Mouse (Mus musculus) forebrain, postnatal 0 days (tissue): ENCODE measurements around the gene Sim1. TPM values are rescaled to one million over a fixed set of nuclear protein-coding genes. Genes with fewer than 3 reads are reported as not detected.
A peak's percentile ranks its signal among the peaks of the same experiment; 100 is the strongest.

Experiments used
- ATAC-seq: fragments of 200-750 bp; cut with Nextera tagmentation; 2 replicates; pipeline ENCODE4 v1.8.0; 2017; ENCODE audit warnings: mild to moderate bottlenecking, moderate library complexity
- DNase-seq: peaks from one replicate; pipeline ENCODE4 v3.0.0-alpha.2; 2015
- H3K27ac ChIP-seq: fragments of 300-500 bp; sonication (generic); 2 replicates; pipeline ENCODE4 v1.5.1; 2014; ENCODE audit warnings: low read depth, mild to moderate bottlenecking, antibody characterized with exemption, low read length, moderate library complexity, mixed read lengths
- H3K27me3 ChIP-seq: fragments of 300-500 bp; sonication (generic); 2 replicates; pipeline ENCODE4 v1.6.1; 2014; ENCODE audit warnings: mild to moderate bottlenecking, low read length, mixed read lengths; ENCODE audit not compliant: insufficient read depth
- H3K36me3 ChIP-seq: fragments of 300-500 bp; sonication (generic); 2 replicates; pipeline ENCODE4 v1.6.1; 2014; ENCODE audit warnings: mild to moderate bottlenecking, moderate library complexity; ENCODE audit not compliant: insufficient read depth
- H3K4me1 ChIP-seq: fragments of 300-500 bp; sonication (generic); 2 replicates; pipeline ENCODE4 v1.6.1; 2014; ENCODE audit warnings: antibody characterized with exemption; ENCODE audit not compliant: insufficient read depth
- H3K4me2 ChIP-seq: fragments of 300-500 bp; sonication (generic); 2 replicates; pipeline ENCODE4 v1.6.1; 2014; ENCODE audit warnings: low read depth, mild to moderate bottlenecking, moderate library complexity
- H3K4me3 ChIP-seq: fragments of 300-500 bp; sonication (generic); 2 replicates; pipeline ENCODE4 v1.5.1; 2014; ENCODE audit warnings: low read depth, low read length, mixed read lengths
- H3K9ac ChIP-seq: fragments of 300-500 bp; sonication (generic); 2 replicates; pipeline ENCODE4 v1.6.1; 2014; ENCODE audit warnings: mild to moderate bottlenecking
- H3K9me3 ChIP-seq: fragments of 300-500 bp; sonication (generic); 2 replicates; pipeline ENCODE4 v1.6.1; 2016; ENCODE audit warnings: low read length
- CTCF ChIP-seq: sonication (generic); IDR thresholded peaks from 2 replicates; pipeline ENCODE4 v1.5.1; 2016; ENCODE audit warnings: antibody characterized with exemption, control low read depth, low read depth
- WGBS: fragments of 180-500 bp; shearing (Covaris S2); extraction: QIAGEN DNeasy Blood & Tissue Kit; methylation state at CpG from one replicate; pipeline ENCODE4 v1.1.7; 2014; 5-methylcytosine and 5-hydroxymethylcytosine counted together
- polyA plus RNA-seq: library from polyadenylated mRNA; unstranded; fragments of >200 nt; fragmentation: Nextera tagmentation; extraction: Ambion mirVana; gene quantifications from 2 replicates; pipeline ENCODE4 v1.2.1, GENCODE M21; 2015
- total RNA-seq: library from RNA; depleted of rRNA; stranded (reverse); fragments of >200 nt; gene quantifications from 2 replicates; pipeline ENCODE4 v1.2.3, GENCODE M21; 2014

Gene Sim1
- total and polyA plus RNA-seq, 2 experiments from 2014 or later, result 0.50 to 8.4 TPM

DNA sequence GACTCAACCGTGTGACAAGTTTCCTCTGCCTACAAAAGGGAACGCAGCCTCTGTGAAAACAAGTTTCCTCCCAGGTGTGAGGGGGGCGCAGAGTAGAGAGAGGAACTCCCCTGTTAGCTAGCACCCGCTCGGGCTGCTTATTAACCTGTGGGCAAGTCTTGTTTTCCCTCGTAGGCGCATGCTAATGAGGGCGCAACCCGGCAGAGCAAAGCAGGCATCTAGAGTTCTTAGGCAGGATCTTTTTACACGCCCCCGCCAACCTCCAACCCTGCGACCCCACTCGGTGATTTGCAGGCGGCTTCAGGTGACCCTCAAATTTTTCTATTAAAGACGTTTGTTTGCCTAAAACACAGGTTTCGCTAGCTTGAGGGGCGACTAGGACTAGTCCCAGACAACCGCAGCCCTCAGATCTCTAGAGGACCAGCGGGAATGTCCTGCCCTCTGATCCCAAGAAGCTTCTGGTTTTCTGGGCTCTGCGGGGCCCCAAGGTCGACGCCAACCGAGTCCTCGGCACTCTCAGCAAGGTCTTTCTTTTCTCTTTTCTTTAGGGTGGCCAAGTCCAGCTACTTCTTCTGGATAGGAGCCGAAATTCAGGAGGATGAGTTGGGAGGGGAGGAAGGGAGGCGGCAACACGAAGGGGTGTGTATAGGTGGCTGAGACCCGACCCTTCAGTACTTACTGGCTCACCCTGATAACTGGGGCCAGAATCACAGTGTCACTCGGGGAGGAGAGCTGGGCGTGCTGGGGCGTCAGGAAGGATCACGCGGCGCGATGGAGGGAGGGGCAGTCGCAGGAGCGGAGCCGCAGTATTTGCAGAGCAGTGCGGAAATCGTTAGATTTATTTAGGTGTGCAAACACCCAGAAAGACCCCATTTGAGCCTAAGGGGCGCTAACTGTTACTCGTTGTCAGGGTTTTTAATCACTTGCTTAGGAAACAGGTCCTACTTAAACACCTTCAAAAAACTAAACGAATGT lies 8.5 kb downstream of the Sim1 start:
- H3K4me2 ChIP-seq, result no peak overlapping the region
- no peak overlapping the region for H3K27ac ChIP-seq
- H3K4me3 ChIP-seq, result no peak overlapping the region; the same call in 1 of the 2 replicates
- TF ChIP-seq CTCF, result no peak
- ATAC-seq, result no peak
- WGBS, result 2% methylated on average over 43 of the region's 43 CpGs
- no peaks in the 10 kb centered on the region for H3K9me3 ChIP-seq
- no peaks in the 10 kb centered on the region for H3K36me3 ChIP-seq
- no peaks in the 10 kb centered on the region for H3K4me1 ChIP-seq
- peak; percentile 86 for DNase-seq
- peaks cover 79% of the 10 kb centered on the region for H3K27me3 ChIP-seq
- no peak overlapping the region for H3K9ac ChIP-seq

DNA sequence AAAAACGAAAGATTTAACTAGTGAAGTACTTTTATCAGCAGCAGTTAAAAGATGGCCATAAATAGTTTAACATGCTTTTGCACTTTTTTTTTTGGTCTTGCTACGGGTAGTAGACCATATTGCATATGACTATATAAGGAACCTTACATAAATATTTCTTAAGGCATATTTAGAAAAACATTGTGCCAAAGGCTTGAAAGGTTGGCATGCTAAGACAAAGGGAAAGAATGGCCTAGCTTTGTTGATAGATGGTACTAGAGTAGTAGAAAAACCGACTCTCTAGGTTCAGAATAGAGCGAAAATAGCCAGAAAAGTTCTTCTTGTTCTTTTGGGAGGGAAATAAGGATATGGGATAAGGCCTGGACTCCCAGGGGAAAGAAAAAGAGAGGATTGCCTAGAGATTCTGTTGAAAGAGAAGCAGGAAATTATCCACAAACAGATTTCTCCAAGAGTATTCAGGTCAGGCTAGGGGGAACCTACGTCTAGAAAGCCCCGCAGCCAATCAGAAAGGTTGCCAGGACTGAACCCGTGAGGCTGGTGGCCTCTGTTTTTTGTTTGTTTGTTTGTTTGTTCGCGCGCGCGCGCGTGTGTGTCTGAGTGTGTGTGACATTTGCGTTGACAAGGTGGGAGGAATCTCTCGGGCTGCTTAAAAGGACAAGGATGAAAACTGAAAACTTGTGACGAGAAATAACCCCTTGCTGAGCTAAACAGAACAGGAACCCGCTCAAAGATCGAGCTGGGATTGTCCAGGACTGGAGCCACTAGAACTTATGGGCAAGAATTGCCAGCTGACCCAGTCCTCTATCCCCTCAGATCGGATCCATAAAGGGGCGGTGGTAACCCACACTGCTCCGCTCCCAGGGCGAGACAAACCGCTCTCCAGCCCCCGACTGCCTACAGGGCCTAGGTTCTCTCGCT lies 9.6 kb downstream of the Sim1 start:
- DNase-seq (peak; percentile 47), ATAC-seq (no peak)
- H3K4me2 ChIP-seq, result no peak overlapping the region
- H3K4me1 ChIP-seq, result no peaks in the 10 kb centered on the region
- no peak overlapping the region for H3K9ac ChIP-seq
- no peaks in the 10 kb centered on the region for H3K9me3 ChIP-seq
- H3K27ac ChIP-seq, result no peak overlapping the region
- no peaks in the 10 kb centered on the region for H3K36me3 ChIP-seq
- no peak overlapping the region for H3K4me3 ChIP-seq
- TF ChIP-seq CTCF, result no peak
- 3% methylated on average over 26 of the region's 26 CpGs for WGBS
- peaks cover 79% of the 10 kb centered on the region for H3K27me3 ChIP-seq

DNA sequence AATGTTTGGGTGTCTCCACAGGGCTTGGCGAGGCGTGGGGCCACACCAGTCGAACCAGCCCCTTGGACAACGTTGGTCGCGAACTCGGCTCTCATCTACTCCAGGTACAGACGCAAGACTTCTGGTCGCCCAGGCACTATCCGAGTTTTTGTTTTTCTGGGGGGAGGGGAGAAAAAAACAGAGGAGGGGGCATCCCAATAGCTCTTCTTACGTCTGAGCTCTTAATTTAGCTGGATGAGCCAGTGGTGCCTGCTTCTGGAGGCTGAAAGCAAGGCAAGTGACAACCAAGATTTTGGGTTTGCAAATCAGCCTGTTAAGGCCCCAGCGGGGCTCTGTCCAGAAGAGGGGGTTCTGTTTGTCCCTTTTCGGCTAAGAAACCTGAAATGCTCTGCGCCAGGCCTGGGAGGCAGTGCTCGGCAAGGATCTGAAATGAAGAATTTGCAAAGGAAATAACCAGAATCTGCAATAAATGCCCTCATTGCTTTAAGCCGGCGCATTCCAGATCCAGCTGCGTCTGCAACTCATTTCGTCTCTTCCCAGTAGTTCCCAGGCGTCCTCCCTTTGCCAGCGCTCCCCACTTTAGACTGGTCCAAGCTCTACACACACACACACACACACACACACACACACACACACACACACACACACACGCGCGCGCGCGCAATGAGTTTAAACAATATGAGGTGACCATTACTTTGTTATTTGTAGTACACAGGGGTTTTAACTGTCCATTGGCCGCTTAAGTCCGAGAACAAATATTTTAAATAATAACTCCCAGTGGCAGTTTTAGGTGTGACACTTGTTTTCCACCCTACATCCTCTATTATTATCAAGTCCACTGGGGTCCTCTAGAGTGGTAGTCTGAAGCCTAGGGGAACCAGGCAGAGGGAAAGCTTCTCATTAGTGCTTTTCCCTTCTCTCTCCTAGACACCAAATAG lies 10.5 kb downstream of the Sim1 start:
- no peaks in the 10 kb centered on the region for H3K9me3 ChIP-seq
- H3K4me3 ChIP-seq, result no peak overlapping the region
- ATAC-seq (peak; percentile 8; the same call in 1 of the 2 replicates), DNase-seq (no peak)
- peaks cover under 1% of the 10 kb centered on the region; the same call in 1 of the 2 replicates for H3K4me1 ChIP-seq
- H3K4me2 ChIP-seq, result no peak overlapping the region
- peaks cover 89% of the 10 kb centered on the region for H3K27me3 ChIP-seq
- no peak for TF ChIP-seq CTCF
- no peak overlapping the region for H3K9ac ChIP-seq
- 5% methylated on average over 29 of the region's 29 CpGs for WGBS
- H3K36me3 ChIP-seq, result no peaks in the 10 kb centered on the region
- H3K27ac ChIP-seq, result no peak overlapping the region

DNA sequence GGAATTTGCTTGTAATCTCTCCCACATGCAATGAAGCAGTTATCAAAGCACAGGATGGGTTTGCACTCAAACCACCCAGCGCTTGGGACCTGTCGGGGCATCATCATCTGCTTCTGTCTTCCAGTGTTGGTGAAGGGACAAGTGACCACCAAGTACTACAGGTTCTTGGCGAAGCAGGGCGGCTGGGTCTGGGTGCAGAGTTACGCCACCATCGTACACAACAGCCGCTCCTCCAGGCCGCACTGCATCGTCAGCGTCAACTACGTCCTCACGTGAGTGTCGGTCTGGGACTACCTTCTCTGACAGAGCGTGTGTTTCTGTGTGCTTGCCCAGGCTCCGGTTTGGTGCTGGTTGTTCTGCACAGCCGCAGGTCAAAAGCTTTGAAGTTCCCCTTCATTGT lies 15.8 kb downstream of the Sim1 start:
- H3K36me3 ChIP-seq, result no peaks in the 10 kb centered on the region
- peak; percentile 54; the same call in 1 of the 2 replicates for ATAC-seq
- no peaks in the 10 kb centered on the region for H3K9me3 ChIP-seq
- H3K27me3 ChIP-seq, result peaks cover 72% of the 10 kb centered on the region
- no peak overlapping the region for H3K27ac ChIP-seq
- no peak for TF ChIP-seq CTCF
- peak overlapping the region; percentile 41 for H3K4me2 ChIP-seq
- whole genome bisulfite sequencing, result 2% methylated on average over 16 of the region's 16 CpGs
- peaks cover 12% of the 10 kb centered on the region for H3K4me1 ChIP-seq
- H3K4me3 ChIP-seq, result peak overlapping the region; percentile 16; the same call in 1 of the 2 replicates
- no peak overlapping the region for H3K9ac ChIP-seq
- no peak for DNase-seq

DNA sequence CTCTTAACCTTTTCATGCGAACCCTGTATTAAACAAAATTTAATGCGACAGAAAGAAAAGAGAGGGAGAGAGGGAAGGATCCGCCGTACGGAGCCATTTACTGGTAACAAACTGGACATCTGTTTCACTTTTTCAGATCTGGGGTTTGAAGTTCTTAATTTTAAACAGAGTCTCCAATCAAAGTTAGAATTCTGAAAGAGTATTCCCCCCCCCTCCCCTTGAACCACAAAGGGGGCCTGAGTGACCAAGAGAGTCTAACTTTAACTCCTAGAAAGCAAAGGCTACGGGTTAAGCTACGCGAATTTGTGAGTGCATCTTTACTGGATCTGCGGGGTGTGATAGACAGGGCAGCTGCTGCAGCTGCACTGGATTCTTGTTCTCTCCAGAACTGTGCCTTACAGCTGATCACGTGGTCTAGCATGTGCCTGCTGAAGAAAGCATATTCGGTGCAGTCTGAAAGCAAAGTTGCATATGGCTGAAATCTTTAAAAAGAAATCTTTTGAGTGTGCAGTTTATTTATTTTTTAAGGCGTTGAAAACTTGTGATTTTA lies 16.4 kb downstream of the Sim1 start:
- no peak for TF ChIP-seq CTCF
- 3% methylated on average over 12 of the region's 12 CpGs for WGBS
- Histone ChIP-seq H3K27ac (no peak overlapping the region), H3K27me3 (peaks cover 67% of the 10 kb centered on the region), H3K9ac (no peak overlapping the region), H3K4me1 (peaks cover 12% of the 10 kb centered on the region), H3K36me3 (no peaks in the 10 kb centered on the region), H3K4me2 (peak overlapping the region; percentile 41), H3K9me3 (no peaks in the 10 kb centered on the region), H3K4me3 (peak overlapping the region; percentile 16)
- peak; percentile 95 for ATAC-seq
- peak; percentile 52 for DNase-seq

DNA sequence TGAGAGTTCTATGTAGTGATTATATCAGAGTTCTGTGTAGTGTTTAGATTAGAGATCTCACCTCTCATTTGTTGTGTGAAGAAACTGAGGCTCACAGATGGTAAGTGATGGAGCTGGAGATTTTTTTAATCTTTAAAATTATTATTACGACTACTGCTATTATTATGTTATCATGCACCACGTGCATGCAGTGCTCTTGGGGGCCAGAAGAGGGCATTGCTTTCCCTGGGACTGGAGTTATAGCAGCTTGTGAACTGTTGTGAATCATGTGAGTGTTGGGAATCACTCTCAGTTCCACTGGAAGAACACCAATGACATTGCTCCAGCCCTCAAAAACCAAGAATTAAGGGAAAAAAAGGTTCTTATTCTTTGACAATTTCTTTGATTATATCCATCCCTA lies 21.1 kb downstream of the Sim1 start:
- Histone ChIP-seq H3K4me3 (no peak overlapping the region), H3K9me3 (no peaks in the 10 kb centered on the region), H3K4me1 (peaks cover 5% of the 10 kb centered on the region), H3K4me2 (no peak overlapping the region), H3K27ac (no peak overlapping the region), H3K9ac (no peak overlapping the region), H3K27me3 (peaks cover 20% of the 10 kb centered on the region), H3K36me3 (no peaks in the 10 kb centered on the region)
- ATAC-seq, result no peak
- 0 out of 2 replicates have a peak, but pooled peaks have one; percentile 25 for TF ChIP-seq CTCF
- WGBS, result 48% methylated on average over 2 of the region's 2 CpGs
- DNase-seq, result no peak
